Mouse (Mus musculus) intestine, embryonic 14.5 days (tissue): ENCODE data around the gene Capn11. TPM values are rescaled to one million over a fixed set of nuclear protein-coding genes. Genes with fewer than 3 reads are reported as not detected.

Experiments
- ATAC-seq: fragments of 200-750 bp; cut with Nextera tagmentation; replicated peaks from 2 replicates; pipeline ENCODE4 v1.8.0; 2017; ENCODE audit warnings: low read depth, moderate number of reproducible peaks, moderate TSS enrichment, moderate library complexity; ENCODE audit not compliant: low FRiP score, low TSS enrichment
- DNase-seq: peaks from one replicate; pipeline ENCODE4 v3.0.0-alpha.2; 2018; ENCODE audit warnings: low spot score
- H3K27ac ChIP-seq: fragments of 300-500 bp; sonication (generic); 2 replicates; pipeline ENCODE4 v1.5.1; 2014; ENCODE audit warnings: low read depth, mild to moderate bottlenecking, control low read depth
- H3K27me3 ChIP-seq: fragments of 300-500 bp; sonication (generic); replicated peaks from 2 replicates; pipeline ENCODE4 v1.6.1; 2014; ENCODE audit warnings: low read length, control low read depth; ENCODE audit not compliant: control insufficient read depth, insufficient read depth
- H3K36me3 ChIP-seq: fragments of 300-500 bp; sonication (generic); 2 replicates; pipeline ENCODE4 v1.6.1; 2014; ENCODE audit warnings: low read length, control low read depth; ENCODE audit not compliant: control insufficient read depth, insufficient read depth
- H3K4me1 ChIP-seq: fragments of 300-500 bp; sonication (generic); replicated peaks from 2 replicates; pipeline ENCODE4 v1.6.1; 2014; ENCODE audit warnings: low read length, control low read depth, mixed read lengths; ENCODE audit not compliant: control insufficient read depth, insufficient read depth
- H3K4me2 ChIP-seq: fragments of 300-500 bp; sonication (generic); 2 replicates; pipeline ENCODE4 v1.6.1; 2014; ENCODE audit warnings: low read length
- H3K4me3 ChIP-seq: fragments of 300-500 bp; sonication (generic); 2 replicates; pipeline ENCODE4 v1.5.1; 2014; ENCODE audit warnings: low read depth, low read length, control low read depth, mixed read lengths
- H3K9ac ChIP-seq: fragments of 300-500 bp; sonication (generic); 2 replicates; pipeline ENCODE4 v1.6.1; 2014; ENCODE audit warnings: mild to moderate bottlenecking, low read length
- H3K9me3 ChIP-seq: fragments of 300-500 bp; sonication (generic); 2 replicates; pipeline ENCODE4 v1.6.1; 2016; ENCODE audit warnings: low read length, control low read depth; ENCODE audit not compliant: control insufficient read depth
- WGBS: fragments of 180-500 bp; shearing (Covaris S2); extraction: QIAGEN DNeasy Blood & Tissue Kit; methylation state at CpG from one replicate; pipeline ENCODE4 v1.1.7; 2014; 5-methylcytosine and 5-hydroxymethylcytosine counted together
- polyA plus RNA-seq: library from polyadenylated mRNA; unstranded; fragments of >200 nt; fragmentation: Nextera tagmentation; extraction: Ambion mirVana; gene quantifications from 2 replicates; pipeline ENCODE4 v1.2.1, GENCODE M21; 2014

The Capn11 gene
- polyA plus RNA-seq, 1 experiment from 2014 or later = not detected

GRCm38 (mm10) chr17:45699039-45699740 lies 40.1 kb upstream of the Capn11 start:
- Histone ChIP-seq H3K4me2 (no peak overlapping the region), H3K36me3 (peaks cover 12% of the 10 kb centered on the region), H3K9me3 (no peaks in the 10 kb centered on the region), H3K4me3 (no peak overlapping the region), H3K4me1 (peaks cover 5% of the 10 kb centered on the region; the same call in 1 of the 2 replicates), H3K27ac (no peak overlapping the region), H3K9ac (no peak overlapping the region), H3K27me3 (no peaks in the 10 kb centered on the region)
- DNase-seq (no peak), ATAC-seq (peak; percentile 45; the same call in 1 of the 2 replicates)
- WGBS = 75% methylated on average over 3 of the region's 3 CpGs

GRCm38 (mm10) chr17:45698368-45698767 lies 39.2 kb upstream of the Capn11 start:
- no peak for DNase-seq
- WGBS = 85% methylated on average over 6 of the region's 6 CpGs
- ATAC-seq = no peak
- H3K36me3 ChIP-seq = peaks cover 12% of the 10 kb centered on the region
- no peaks in the 10 kb centered on the region for H3K9me3 ChIP-seq
- no peaks in the 10 kb centered on the region for H3K27me3 ChIP-seq
- peaks cover 11% of the 10 kb centered on the region; the same call in 1 of the 2 replicates for H3K4me1 ChIP-seq
- H3K4me3 ChIP-seq = no peak overlapping the region
- H3K27ac ChIP-seq = no peak overlapping the region
- H3K9ac ChIP-seq = no peak overlapping the region
- no peak overlapping the region for H3K4me2 ChIP-seq

- peaks cover 11% of the 10 kb centered on the region; the same call in 1 of the 2 replicates for H3K4me1 ChIP-seq
- no peak overlapping the region for H3K4me3 ChIP-seq
- WGBS = 90% methylated on average over 9 of the region's 9 CpGs
- H3K9ac ChIP-seq = no peak overlapping the region
- no peaks in the 10 kb centered on the region for H3K9me3 ChIP-seq
- H3K4me2 ChIP-seq = no peak overlapping the region
- no peak for ATAC-seq
- H3K36me3 ChIP-seq = peaks cover 12% of the 10 kb centered on the region
- H3K27me3 ChIP-seq = no peaks in the 10 kb centered on the region
- DNase-seq = no peak
- H3K27ac ChIP-seq = no peak overlapping the region
Observed at GRCm38 (mm10) chr17:45696981-45697380, 37.9 kb upstream of the Capn11 start.

- WGBS = 70% methylated on average over 21 of the region's 23 CpGs
- Histone ChIP-seq H3K9ac (no peak overlapping the region), H3K4me1 (peaks cover 11% of the 10 kb centered on the region; the same call in 1 of the 2 replicates), H3K9me3 (no peaks in the 10 kb centered on the region), H3K4me2 (no peak overlapping the region), H3K27ac (no peak overlapping the region), H3K36me3 (peaks cover 12% of the 10 kb centered on the region), H3K27me3 (no peaks in the 10 kb centered on the region), H3K4me3 (no peak overlapping the region)
- ATAC-seq (no peak), DNase-seq (no peak)
Observed at GRCm38 (mm10) chr17:45695227-45696120, 36.3 kb upstream of the Capn11 start.

- WGBS = 57% methylated on average over 18 of the region's 18 CpGs
- Histone ChIP-seq H3K27me3 (no peaks in the 10 kb centered on the region), H3K9me3 (no peaks in the 10 kb centered on the region), H3K4me3 (no peak overlapping the region), H3K9ac (no peak overlapping the region), H3K4me1 (peaks cover 11% of the 10 kb centered on the region; the same call in 1 of the 2 replicates), H3K27ac (no peak overlapping the region), H3K36me3 (peaks cover 12% of the 10 kb centered on the region), H3K4me2 (no peak overlapping the region)
- no peak for DNase-seq
- no peak for ATAC-seq
Observed at GRCm38 (mm10) chr17:45693812-45694565, 34.9 kb upstream of the Capn11 start.

GRCm38 (mm10) chr17:45692159-45692558 lies 33.0 kb upstream of the Capn11 start:
- no peaks in the 10 kb centered on the region for H3K27me3 ChIP-seq
- no peak overlapping the region for H3K4me3 ChIP-seq
- H3K4me2 ChIP-seq = no peak overlapping the region
- H3K27ac ChIP-seq = no peak overlapping the region
- DNase-seq (no peak), ATAC-seq (no peak)
- no peaks in the 10 kb centered on the region for H3K9me3 ChIP-seq
- 58% methylated on average over 5 of the region's 5 CpGs for WGBS
- H3K9ac ChIP-seq = no peak overlapping the region
- H3K4me1 ChIP-seq = peaks cover 17% of the 10 kb centered on the region
- no peaks in the 10 kb centered on the region for H3K36me3 ChIP-seq

GRCm38 (mm10) chr17:45690044-45690443 lies 30.9 kb upstream of the Capn11 start:
- ATAC-seq = no peak
- H3K9ac ChIP-seq = no peak overlapping the region
- no peak overlapping the region for H3K4me2 ChIP-seq
- WGBS = 84% methylated on average over 4 of the region's 4 CpGs
- no peak overlapping the region for H3K27ac ChIP-seq
- no peaks in the 10 kb centered on the region for H3K27me3 ChIP-seq
- peaks cover 21% of the 10 kb centered on the region for H3K4me1 ChIP-seq
- no peaks in the 10 kb centered on the region for H3K9me3 ChIP-seq
- no peak for DNase-seq
- H3K4me3 ChIP-seq = no peak overlapping the region
- no peaks in the 10 kb centered on the region for H3K36me3 ChIP-seq

GRCm38 (mm10) chr17:45689120-45689519 lies 30.0 kb upstream of the Capn11 start:
- H3K9me3 ChIP-seq = no peaks in the 10 kb centered on the region
- no peak for DNase-seq

More at GRCm38 (mm10) chr17:45689120-45689519, 30.0 kb upstream of the Capn11 start:
- Histone ChIP-seq H3K4me1 (peaks cover 16% of the 10 kb centered on the region), H3K27me3 (no peaks in the 10 kb centered on the region), H3K4me2 (no peak overlapping the region), H3K9ac (no peak overlapping the region), H3K27ac (no peak overlapping the region), H3K4me3 (no peak overlapping the region), H3K36me3 (no peaks in the 10 kb centered on the region)
- no peak for ATAC-seq
- WGBS = 69% methylated on average over 9 of the region's 9 CpGs
